Mouse (Mus musculus): ENCODE results near the gene Alms1. TPM values are rescaled to one million over a fixed set of nuclear protein-coding genes. Genes with fewer than 3 reads are reported as not detected.
A peak's percentile ranks its signal among the peaks of the same experiment; 100 is the strongest.

Gene Alms1
- polyA plus RNA-seq, 2 experiments = 1.7 to 1.8 TPM

GRCm38 (mm10) chr6:85562374-85562773 lies 25.0 kb upstream of the Alms1 start:
- 18% methylated on average over 1 of the region's 1 CpGs for WGBS (ENCODE audit: insufficient replicate concordance)
- H3K36me3 ChIP-seq (replicated peaks; ENCODE audit: control insufficient read depth, insufficient read depth, low read depth) = no peaks in the 10 kb centered on the region
- ATAC-seq (ENCODE audit: insufficient read depth) (no peak), DNase-seq (ENCODE audit: low read depth in 3 of 3, low spot score in 3 of 3) (no peak)
- no peaks in the 10 kb centered on the region for H3K9me3 ChIP-seq (ENCODE audit: control insufficient read depth, low read length)
- H3K9ac ChIP-seq (replicated peaks) = no peak overlapping the region
- no peaks in the 10 kb centered on the region for H3K27me3 ChIP-seq (ENCODE audit: control insufficient read depth, insufficient read depth, low read length)
- H3K4me3 ChIP-seq (ENCODE audit: insufficient read depth in 1 of 2, low read depth in 2 of 2, low read length in 2 of 2) = no peak overlapping the region
- H3K27ac ChIP-seq = no peak overlapping the region
- TF ChIP-seq CTCF (IDR thresholded peaks at IDR 0.05; ENCODE audit: low read depth) = no peak; the same call in 1 of the 2 replicates
- TF ChIP-seq EP300 (IDR thresholded peaks at IDR 0.05; ENCODE audit: low read depth) = no peak
- no peaks in the 10 kb centered on the region for H3K4me1 ChIP-seq (replicated peaks; ENCODE audit: control insufficient read depth in 2 of 2, insufficient read depth in 2 of 2, low read length in 1 of 2)
- no peak overlapping the region for H3K4me2 ChIP-seq (ENCODE audit: low read depth)

- no peaks in the 10 kb centered on the region for H3K27me3 ChIP-seq (ENCODE audit: control insufficient read depth, insufficient read depth, low read length)
- H3K4me3 ChIP-seq (ENCODE audit: insufficient read depth in 1 of 2, low read depth in 2 of 2, low read length in 2 of 2) = no peak overlapping the region
- no peak overlapping the region for H3K4me2 ChIP-seq (ENCODE audit: low read depth)
- ATAC-seq (ENCODE audit: insufficient read depth) = no peak
- no peaks in the 10 kb centered on the region for H3K36me3 ChIP-seq (replicated peaks; ENCODE audit: control insufficient read depth, insufficient read depth, low read depth)
- no peak overlapping the region for H3K27ac ChIP-seq
- no peak for DNase-seq (ENCODE audit: low read depth in 3 of 3, low spot score in 3 of 3)
- H3K9me3 ChIP-seq (ENCODE audit: control insufficient read depth, low read length) = no peaks in the 10 kb centered on the region
- 68% methylated on average over 5 of the region's 5 CpGs for WGBS (ENCODE audit: insufficient replicate concordance)
- TF ChIP-seq CTCF (IDR thresholded peaks at IDR 0.05; ENCODE audit: low read depth) (no peak), EP300 (IDR thresholded peaks at IDR 0.05; ENCODE audit: low read depth) (no peak)
- no peak overlapping the region for H3K9ac ChIP-seq (replicated peaks)
- no peaks in the 10 kb centered on the region for H3K4me1 ChIP-seq (replicated peaks; ENCODE audit: control insufficient read depth in 2 of 2, insufficient read depth in 2 of 2, low read length in 1 of 2)
These were observed 14.5 kb upstream of the Alms1 start for GRCm38 (mm10) chr6:85572816-85573215.

GRCm38 (mm10) chr6:85581688-85582087 lies 5.6 kb upstream of the Alms1 start:
- no peaks in the 10 kb centered on the region for H3K36me3 ChIP-seq (replicated peaks; ENCODE audit: control insufficient read depth, insufficient read depth, low read depth)
- ATAC-seq (ENCODE audit: insufficient read depth) (no peak), DNase-seq (ENCODE audit: low read depth in 3 of 3, low spot score in 3 of 3) (no peak)
- no peak overlapping the region for H3K9ac ChIP-seq (replicated peaks)
- H3K9me3 ChIP-seq (ENCODE audit: control insufficient read depth, low read length) = no peaks in the 10 kb centered on the region
- H3K4me2 ChIP-seq (ENCODE audit: low read depth) = no peak overlapping the region
- no peaks in the 10 kb centered on the region for H3K4me1 ChIP-seq (replicated peaks; ENCODE audit: control insufficient read depth in 2 of 2, insufficient read depth in 2 of 2, low read length in 1 of 2)
- no peak overlapping the region for H3K27ac ChIP-seq
- WGBS (ENCODE audit: insufficient replicate concordance) = 62% methylated on average over 5 of the region's 5 CpGs
- H3K27me3 ChIP-seq (ENCODE audit: control insufficient read depth, insufficient read depth, low read length) = no peaks in the 10 kb centered on the region
- no peak overlapping the region for H3K4me3 ChIP-seq (ENCODE audit: insufficient read depth in 1 of 2, low read depth in 2 of 2, low read length in 2 of 2)
- TF ChIP-seq EP300 (IDR thresholded peaks at IDR 0.05; ENCODE audit: low read depth) (no peak), CTCF (IDR thresholded peaks at IDR 0.05; ENCODE audit: low read depth) (no peak)

- H3K4me2 ChIP-seq (ENCODE audit: low read depth) = no peak overlapping the region
- DNase-seq (ENCODE audit: low read depth in 3 of 3, low spot score in 3 of 3) = no peak
- no peak for ATAC-seq (ENCODE audit: insufficient read depth)
- no peaks in the 10 kb centered on the region for H3K27me3 ChIP-seq (ENCODE audit: control insufficient read depth, insufficient read depth, low read length)
- TF ChIP-seq CTCF (IDR thresholded peaks at IDR 0.05; ENCODE audit: low read depth) (no peak), EP300 (IDR thresholded peaks at IDR 0.05; ENCODE audit: low read depth) (no peak)
- no peak overlapping the region for H3K9ac ChIP-seq (replicated peaks)
- H3K4me3 ChIP-seq (ENCODE audit: insufficient read depth in 1 of 2, low read depth in 2 of 2, low read length in 2 of 2) = no peak overlapping the region
- no peak overlapping the region for H3K27ac ChIP-seq
- no peaks in the 10 kb centered on the region for H3K36me3 ChIP-seq (replicated peaks; ENCODE audit: control insufficient read depth, insufficient read depth, low read depth)
- peaks cover 0 to 9% of the 10 kb centered on the region in 2 experiments; a peak in 2 of 4 replicates for H3K4me1 ChIP-seq (replicated peaks; ENCODE audit: control insufficient read depth in 2 of 2, insufficient read depth in 2 of 2, low read length in 1 of 2)
- H3K9me3 ChIP-seq (ENCODE audit: control insufficient read depth, low read length) = no peaks in the 10 kb centered on the region
- WGBS (ENCODE audit: insufficient replicate concordance) = 49% methylated on average over 4 of the region's 4 CpGs
These were observed 2.7 kb upstream of the Alms1 start for GRCm38 (mm10) chr6:85584612-85585011.

GRCm38 (mm10) chr6:85586805-85587367 lies 445 bp upstream of the Alms1 start:
- H3K4me1 ChIP-seq (replicated peaks; ENCODE audit: control insufficient read depth in 2 of 2, insufficient read depth in 2 of 2, low read length in 1 of 2) = peaks cover 2 to 12% of the 10 kb centered on the region in 2 experiments; a peak in 2 of 4 replicates
- peak overlapping the region in 1 of 2 experiments; percentile 92; a peak in 2 of 4 replicates for H3K4me3 ChIP-seq (ENCODE audit: insufficient read depth in 1 of 2, low read depth in 2 of 2, low read length in 2 of 2)
- H3K27me3 ChIP-seq (ENCODE audit: control insufficient read depth, insufficient read depth, low read length) = no peaks in the 10 kb centered on the region
- DNase-seq (ENCODE audit: low read depth in 3 of 3, low spot score in 3 of 3) (no peak), ATAC-seq (ENCODE audit: insufficient read depth) (peak; percentile 25; the same call in 1 of the 2 replicates)
- WGBS (ENCODE audit: insufficient replicate concordance) = 33% methylated on average over 9 of the region's 9 CpGs
- no peak overlapping the region for H3K27ac ChIP-seq
- TF ChIP-seq EP300 (IDR thresholded peaks at IDR 0.05; ENCODE audit: low read depth) = no peak
- peak; percentile 64 for TF ChIP-seq CTCF (IDR thresholded peaks at IDR 0.05; ENCODE audit: low read depth)
- no peaks in the 10 kb centered on the region for H3K9me3 ChIP-seq (ENCODE audit: control insufficient read depth, low read length)
- no peak overlapping the region for H3K9ac ChIP-seq (replicated peaks)
- no peaks in the 10 kb centered on the region for H3K36me3 ChIP-seq (replicated peaks; ENCODE audit: control insufficient read depth, insufficient read depth, low read depth)
- peak overlapping the region; percentile 88 for H3K4me2 ChIP-seq (ENCODE audit: low read depth)
